ENCODE assay signal across 9 mouse cellular contexts in genomic region chr2:181032407-181032806, GRCm38 (mm10). TPM values are rescaled to one million over a fixed set of nuclear protein-coding genes. Genes with fewer than 3 reads are reported as not detected.
DNase-seq lines count a peak whose midpoint lies in the region; ATAC-seq and TF ChIP-seq lines count a peak whose summit lies in the region.
"Had no signal": no experiment of that assay in that cellular context is flagged by ENCODE, and none has a peak within 500 bp of the region (broad histone marks: within the 10 kb centered on the region; RNA-seq: fewer than 3 reads in every experiment).

No protein-coding gene starts in this region.

- H3K9ac ChIP-seq in forebrain, embryonic 11.5 days (ENCODE audit: low read length) = no peak overlapping the region
- H3K9ac ChIP-seq in forebrain, embryonic 13.5 days = no peak overlapping the region
- H3K9ac ChIP-seq: embryonic facial prominence, embryonic 13.5 days had no signal

- TF ChIP-seq CTCF in left cerebral cortex, adult 2 months (IDR thresholded peaks at IDR 0.05) = peak; percentile 51

- no peak overlapping the region for H3K27ac ChIP-seq in forebrain, embryonic 11.5 days (ENCODE audit: low read depth, low read length)
- H3K27ac ChIP-seq in forebrain, embryonic 10.5 days = no peak overlapping the region; the same call in 1 of the 2 replicates
- H3K27ac ChIP-seq in left cerebral cortex, adult 2 months = peak overlapping the region; percentile 45; the same call in 1 of the 2 replicates
- no peak overlapping the region for H3K27ac ChIP-seq in forebrain, embryonic 13.5 days
- H3K27ac ChIP-seq: embryonic facial prominence, embryonic 13.5 days had no signal

- H3K4me3 ChIP-seq in forebrain, embryonic 11.5 days (ENCODE audit: low read depth, low read length) = no peak overlapping the region
- H3K4me3 ChIP-seq in forebrain, embryonic 10.5 days = no peak overlapping the region
- no peak overlapping the region for H3K4me3 ChIP-seq in left cerebral cortex, adult 2 months
- no peak overlapping the region for H3K4me3 ChIP-seq in forebrain, embryonic 13.5 days
- H3K4me3 ChIP-seq: embryonic facial prominence, embryonic 13.5 days had no signal

- H3K9me3 ChIP-seq in forebrain, embryonic 11.5 days (ENCODE audit: control insufficient read depth, low read length) = no peaks in the 10 kb centered on the region
- no peaks in the 10 kb centered on the region for H3K9me3 ChIP-seq in forebrain, embryonic 10.5 days
- H3K9me3 ChIP-seq in forebrain, embryonic 13.5 days (replicated peaks) = no peaks in the 10 kb centered on the region
- H3K9me3 ChIP-seq: embryonic facial prominence, embryonic 13.5 days had no signal

- no peak overlapping the region for H3K4me2 ChIP-seq in forebrain, embryonic 11.5 days (ENCODE audit: low read depth, low read length, severe bottlenecking)
- no peak overlapping the region for H3K4me2 ChIP-seq in forebrain, embryonic 13.5 days
- H3K4me2 ChIP-seq: embryonic facial prominence, embryonic 13.5 days had no signal

- intact Hi-C loops in left cerebral cortex, adult 2 months (cut with DNase I) = loop anchor here (1.0 to 5.0 kb wide), 2 partner anchors 28 to 40 kb away; no protein-coding TSS in a partner anchor

- 59% methylated on average over 5 of the region's 5 CpGs for WGBS in forebrain, embryonic 11.5 days
- 61% methylated on average over 5 of the region's 5 CpGs for WGBS in forebrain, embryonic 10.5 days
- 53% methylated on average over 5 of the region's 5 CpGs for WGBS in forebrain, embryonic 13.5 days

- no peak for DNase-seq in forebrain, embryonic 11.5 days (ENCODE audit: low spot score)
- DNase-seq in forebrain, embryonic 10.5 days (ENCODE audit: extremely low spot score, low spot score) = no peak
- peak in 1 of 2 experiments; percentile 23 for DNase-seq in left cerebral cortex, adult 2 months (ENCODE audit: extremely low spot score in 1 of 2, low spot score in 2 of 2)
- no peak for DNase-seq in left cerebral cortex, adult 11 months (ENCODE audit: low spot score)
- peak; percentile 44 for DNase-seq in MN1 (ENCODE audit: low spot score)
- no peak for DNase-seq in urinary bladder, postnatal 25 days (ENCODE audit: low spot score)
- DNase-seq in T-cell, adult 2 months (ENCODE audit: low spot score) = no peak

- H3K27me3 ChIP-seq in forebrain, embryonic 11.5 days (ENCODE audit: control insufficient read depth, insufficient read depth, low read length) = 0 out of 2 replicates have a peak, but pooled peaks cover 2% of the 10 kb centered on the region
- H3K27me3 ChIP-seq in forebrain, embryonic 10.5 days (ENCODE audit: poor library complexity, severe bottlenecking) = peaks cover 22% of the 10 kb centered on the region
- H3K27me3 ChIP-seq in forebrain, embryonic 13.5 days = peaks cover 4% of the 10 kb centered on the region; the same call in 1 of the 2 replicates

- 0 out of 2 replicates have a peak, but pooled peaks have one; percentile 49 for ATAC-seq in forebrain, embryonic 11.5 days (replicated peaks; ENCODE audit: low FRiP score)
- ATAC-seq in forebrain, embryonic 13.5 days = 0 out of 2 replicates have a peak, but pooled peaks have one; percentile 10

- no peaks in the 10 kb centered on the region for H3K36me3 ChIP-seq in forebrain, embryonic 11.5 days (ENCODE audit: control insufficient read depth, insufficient read depth, low read length)
- H3K36me3 ChIP-seq in forebrain, embryonic 10.5 days (replicated peaks) = peaks cover 11% of the 10 kb centered on the region
- H3K36me3 ChIP-seq in forebrain, embryonic 13.5 days (ENCODE audit: poor library complexity, severe bottlenecking) = peaks cover 12% of the 10 kb centered on the region; the same call in 1 of the 2 replicates
- H3K36me3 ChIP-seq: embryonic facial prominence, embryonic 13.5 days had no signal

- no peaks in the 10 kb centered on the region for H3K4me1 ChIP-seq in forebrain, embryonic 11.5 days (replicated peaks; ENCODE audit: control insufficient read depth, insufficient read depth, low read length)
- H3K4me1 ChIP-seq in forebrain, embryonic 10.5 days = peaks cover 11% of the 10 kb centered on the region
- no peaks in the 10 kb centered on the region for H3K4me1 ChIP-seq in forebrain, embryonic 13.5 days
- H3K4me1 ChIP-seq: embryonic facial prominence, embryonic 13.5 days had no signal

RNA-seq across cellular contexts. Expression of gene Chrna4, which starts 10.9 kb away (rescaled TPM):
- 18.7 and 19.3 TPM in 2 replicates for polyA plus RNA-seq in forebrain, embryonic 11.5 days (2014; fragmentation: Nextera tagmentation; extraction: Ambion mirVana)
- polyA plus RNA-seq in forebrain, embryonic 10.5 days (2016; fragmentation: Nextera tagmentation; extraction: Ambion mirVana) = 5.7 and 5.8 TPM in 2 replicates
- total RNA-seq in left cerebral cortex, adult 2 months (2021) = 10 to 100 TPM; 34.8 to 36.0 TPM
- 13.0 and 13.4 TPM in 2 replicates for polyA plus RNA-seq in forebrain, embryonic 13.5 days (2015; fragmentation: Nextera tagmentation; extraction: Ambion mirVana)

RNA-seq across cellular contexts. Expression of gene Col20a1, which starts 46.1 kb away (rescaled TPM):
- 0.16 and 0.23 TPM in 2 replicates for polyA plus RNA-seq in forebrain, embryonic 11.5 days (2014; fragmentation: Nextera tagmentation; extraction: Ambion mirVana)
- 0.07 and 0.17 TPM in 2 replicates for polyA plus RNA-seq in forebrain, embryonic 10.5 days (2016; fragmentation: Nextera tagmentation; extraction: Ambion mirVana)
- 1 to 10 TPM; 2.2 to 2.5 TPM for total RNA-seq in left cerebral cortex, adult 2 months (2021)
- polyA plus RNA-seq in forebrain, embryonic 13.5 days (2015; fragmentation: Nextera tagmentation; extraction: Ambion mirVana) = 0.21 and 0.28 TPM in 2 replicates
